Mouse (Mus musculus): Measurements from ENCODE around the gene Akain1.
A peak's percentile ranks its signal among the peaks of the same experiment; 100 is the strongest.

The Akain1 gene

DNA sequence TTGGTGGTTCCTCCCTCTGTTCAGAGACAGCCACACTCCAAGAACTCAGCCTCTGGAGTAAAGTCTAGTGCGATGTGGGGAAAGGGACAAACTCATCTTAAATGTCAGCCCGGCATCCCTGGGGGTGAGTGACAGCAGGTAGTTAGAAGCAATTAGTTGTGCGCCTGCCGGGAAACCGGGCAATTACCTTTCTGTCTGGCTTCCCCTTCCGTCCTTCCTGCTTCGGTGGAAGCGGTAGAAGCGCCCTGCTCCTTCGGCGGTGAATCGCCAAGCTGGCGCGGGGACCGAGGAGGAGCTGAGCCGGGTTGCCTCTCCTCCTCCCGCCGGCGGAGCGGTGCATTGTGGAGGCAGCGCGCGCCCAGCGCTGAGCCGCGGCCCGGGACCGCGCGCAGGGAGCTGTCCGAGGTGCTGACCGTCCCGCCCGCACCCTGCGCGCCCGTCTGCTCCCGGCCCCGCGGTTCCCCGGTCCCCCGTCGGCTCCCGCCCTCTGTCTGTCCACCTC lies at the start of gene Akain1:
Gene Akain1 (plus strand): TSS at position 337 of the 502 bp plus-strand sequence.
- peak; percentile 70 to 82 for DNase-seq

DNA sequence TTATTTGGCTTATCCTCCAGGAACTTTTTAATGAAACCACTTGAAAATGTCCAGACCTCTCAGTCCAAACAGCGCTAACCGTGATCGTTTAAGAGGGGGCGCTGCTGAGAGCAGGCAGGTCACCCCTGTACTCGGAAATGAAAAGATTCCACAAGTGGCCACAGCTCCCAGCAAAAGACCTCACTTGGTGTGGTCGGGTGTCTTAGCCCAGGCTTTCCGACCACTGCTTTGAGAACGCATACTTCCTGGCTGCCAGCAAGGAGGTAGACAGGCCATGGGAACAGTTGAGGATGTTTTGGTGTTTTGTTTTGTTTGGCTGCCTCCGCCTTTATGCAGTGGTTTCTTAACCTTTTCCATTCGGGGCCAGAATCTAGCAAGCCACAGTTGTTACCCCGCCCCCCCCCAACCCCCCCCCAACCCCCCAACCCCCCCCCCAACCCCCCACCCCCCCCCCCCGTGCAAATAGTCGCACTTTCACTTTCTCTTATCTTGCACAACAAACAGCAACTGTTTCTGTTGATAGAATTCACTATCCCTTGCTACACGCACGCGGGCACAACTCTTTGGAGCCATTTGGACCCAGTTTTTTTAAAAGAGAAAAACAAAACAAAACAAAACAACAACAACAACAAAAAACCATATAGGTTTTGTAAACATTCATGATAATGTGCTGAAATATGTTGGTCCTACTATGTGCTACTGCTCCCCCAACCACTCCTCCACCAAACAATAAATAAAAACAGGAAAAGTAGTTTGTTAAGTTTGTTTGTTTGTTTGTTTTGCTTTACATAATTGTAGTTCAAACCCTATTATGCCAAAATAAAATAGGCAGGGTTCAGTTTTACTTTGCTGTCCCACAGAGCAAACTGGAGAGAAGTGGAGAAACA lies 42.7 kb upstream of the Akain1 start:
- no peak for DNase-seq

DNA sequence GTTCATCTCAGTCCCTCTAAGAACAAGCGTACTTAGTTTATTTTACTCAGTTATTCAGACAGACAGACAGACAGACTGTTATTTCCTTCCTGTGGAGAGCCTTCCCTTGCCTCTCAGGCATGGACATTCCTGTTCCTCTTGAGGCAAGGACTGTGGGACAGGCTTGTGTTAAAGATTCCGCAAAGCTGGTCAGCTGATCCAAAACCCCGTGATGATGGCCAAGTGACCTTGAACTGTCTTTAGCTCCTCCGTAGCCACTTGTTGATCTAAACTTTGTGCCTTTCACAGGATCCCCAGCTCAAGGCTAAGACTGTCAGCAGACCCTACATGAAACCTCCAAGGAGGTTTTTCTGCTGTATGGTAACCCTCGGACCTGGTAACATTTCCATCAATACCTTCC lies 42.0 kb upstream of the Akain1 start:
- no peak for DNase-seq

DNA sequence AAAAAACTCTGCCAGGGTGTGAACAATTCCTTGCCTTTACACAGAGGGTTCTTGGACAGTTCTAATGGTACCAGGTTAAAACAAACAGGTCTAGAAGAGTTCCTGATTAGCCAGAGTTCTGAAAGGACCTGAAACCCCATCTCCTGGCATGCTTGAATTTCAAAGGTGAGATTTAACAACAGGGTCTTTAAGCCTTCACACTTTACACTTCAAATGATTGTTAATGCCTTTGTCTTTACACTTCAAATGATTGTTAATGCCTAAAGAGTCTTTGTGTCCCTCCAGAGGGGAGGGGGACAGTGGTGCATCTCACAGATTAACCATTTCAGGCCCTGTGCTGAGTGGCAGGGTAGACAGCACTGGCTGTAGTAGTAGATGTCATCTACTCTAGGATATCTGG lies 41.0 kb upstream of the Akain1 start:
- DNase-seq, result no peak

DNA sequence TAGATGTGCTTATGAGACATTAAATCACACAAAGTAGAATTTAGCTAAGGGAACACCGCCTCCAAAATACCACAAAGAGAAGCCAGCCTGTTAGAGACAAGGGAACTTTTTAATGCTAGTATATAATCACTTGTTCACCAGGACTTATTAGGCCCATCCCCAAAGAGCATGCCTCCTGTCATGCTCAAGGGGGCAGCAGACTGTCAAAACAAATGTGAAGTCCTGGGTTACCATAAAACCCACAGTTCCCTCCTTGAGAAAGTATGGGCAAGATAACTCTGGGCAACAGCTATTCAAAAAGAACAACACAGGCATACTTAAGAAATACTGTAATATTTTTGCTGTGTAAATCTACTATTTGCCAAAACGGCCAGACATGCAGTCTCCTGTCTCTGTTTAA lies 38.0 kb upstream of the Akain1 start:
- no peak for DNase-seq

DNA sequence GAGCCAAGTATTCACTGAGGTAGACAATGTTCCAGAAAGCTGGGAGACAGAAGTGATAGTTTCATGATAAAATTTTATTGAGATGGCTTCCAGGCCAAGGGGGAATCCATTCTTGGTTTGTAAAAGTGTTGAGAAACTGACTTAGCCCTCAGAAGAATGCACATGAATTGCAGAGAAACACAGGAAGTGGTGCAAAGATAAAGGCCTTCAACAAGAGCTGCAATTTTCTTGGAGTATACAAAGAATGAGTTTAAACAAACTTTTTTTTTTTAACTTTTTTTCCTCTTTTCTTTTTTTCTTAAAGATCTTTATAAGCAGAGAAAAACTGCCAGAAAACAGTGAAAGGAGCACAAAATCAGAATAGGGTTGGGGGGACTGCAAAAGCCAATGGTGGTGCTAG lies 23.0 kb upstream of the Akain1 start:
- DNase-seq, result no peak

DNA sequence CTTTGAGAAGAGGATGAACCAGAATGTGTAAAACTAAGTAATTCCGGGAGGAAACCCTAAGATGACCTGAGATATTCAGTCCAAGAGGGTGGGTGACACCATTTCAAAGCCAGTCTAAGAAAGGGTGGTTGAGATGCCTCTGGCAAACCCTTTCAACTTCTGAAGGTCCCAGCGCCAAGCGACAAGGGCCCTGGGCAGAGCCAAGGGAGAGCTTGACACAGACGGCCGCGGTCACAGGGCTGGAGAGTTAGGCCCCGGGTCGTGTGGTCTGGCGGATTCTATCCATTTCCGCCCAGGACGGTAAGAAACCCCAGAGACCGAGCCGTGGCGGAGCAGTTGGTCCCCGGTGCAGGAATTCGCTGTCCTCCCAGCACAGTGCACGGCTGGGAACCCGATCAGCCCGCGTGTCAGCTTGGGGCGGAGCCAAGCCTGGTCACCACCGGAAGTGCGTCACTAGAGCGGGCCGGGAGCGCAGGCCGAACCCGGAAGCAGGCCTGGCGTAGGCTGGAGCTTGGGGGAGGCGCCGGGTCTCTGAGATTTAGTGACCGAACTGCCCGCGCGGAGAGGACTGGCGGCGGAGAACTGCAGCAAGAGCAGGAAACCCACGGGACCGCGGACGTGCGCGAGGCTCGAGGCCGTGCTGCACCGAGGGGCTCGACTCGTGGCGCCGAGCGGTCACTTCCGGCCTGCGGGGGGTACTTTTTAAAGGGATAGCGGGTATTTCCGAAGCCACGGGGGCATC lies 22.0 kb upstream of the Akain1 start:
- DNase-seq, result peak; percentile 98 to 99

DNA sequence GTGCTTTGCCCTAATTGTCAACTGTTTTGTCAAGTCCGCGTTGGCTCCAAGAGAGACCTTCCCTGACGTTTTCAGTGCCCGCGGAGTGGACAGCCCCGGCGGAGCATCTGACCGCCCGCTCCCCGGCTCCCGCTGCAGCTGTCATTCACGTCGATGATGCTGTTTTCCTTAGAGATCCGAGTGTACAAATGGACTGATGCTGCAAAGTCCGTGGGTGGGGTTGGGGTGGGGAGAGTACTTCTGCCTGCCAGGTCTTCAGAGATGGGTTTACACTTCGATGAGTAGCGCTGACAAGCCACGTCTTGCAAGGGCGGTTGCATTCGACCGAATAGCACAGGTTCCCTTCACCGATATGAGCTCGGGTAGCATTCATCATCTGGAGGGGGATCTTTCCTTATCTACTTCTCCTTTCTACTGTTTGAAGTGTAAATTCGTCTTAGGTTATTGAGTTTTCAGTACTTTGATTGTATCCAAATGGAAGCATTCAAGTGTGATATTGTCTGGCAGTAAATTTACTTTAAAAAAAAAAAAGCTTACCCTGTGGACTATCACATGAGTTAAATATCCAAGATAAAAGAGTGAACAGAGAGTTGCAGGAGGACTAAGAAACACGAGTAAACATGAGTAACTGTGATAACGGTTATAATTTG lies 21.3 kb upstream of the Akain1 start:
- DNase-seq, result no peak

DNA sequence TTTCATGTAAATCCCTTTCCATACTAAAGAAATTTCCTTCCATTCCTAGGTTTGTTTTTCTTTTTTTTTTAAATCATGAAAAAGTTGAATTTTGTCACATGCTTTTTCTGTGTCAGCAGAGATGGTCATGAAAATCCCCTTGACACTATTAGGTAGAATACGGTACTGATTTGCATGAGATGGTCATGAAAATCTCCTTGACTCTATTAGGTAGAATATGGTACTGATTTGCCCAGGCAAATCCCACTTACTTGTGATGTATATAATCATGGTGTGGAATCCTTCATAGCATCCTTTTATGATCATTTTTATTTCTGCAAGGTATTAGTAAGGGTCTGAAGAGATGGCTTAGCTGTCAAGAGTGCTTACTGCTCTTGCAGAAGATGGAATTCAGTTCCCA lies 17.5 kb upstream of the Akain1 start:
- DNase-seq, result no peak

DNA sequence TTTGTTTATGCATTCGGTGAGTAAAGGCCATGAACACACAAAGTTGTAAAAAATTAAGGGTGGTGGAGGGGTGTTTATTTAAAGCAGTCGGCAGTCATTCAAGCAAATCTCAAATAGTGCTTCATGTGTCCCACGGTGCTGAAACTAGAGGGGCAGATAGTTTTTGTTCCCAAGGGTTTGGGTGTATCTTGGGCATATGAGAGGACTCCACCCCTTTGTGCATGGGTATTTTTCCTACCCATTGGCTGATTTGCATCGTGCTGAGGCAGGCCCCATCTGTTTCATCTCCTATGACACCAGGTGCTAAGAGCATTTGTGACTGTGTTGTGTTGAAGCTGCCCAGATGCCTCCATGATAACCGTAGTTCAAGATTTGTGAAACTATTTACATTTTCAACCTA lies 1.3 kb upstream of the Akain1 start:
- DNase-seq, result no peak

DNA sequence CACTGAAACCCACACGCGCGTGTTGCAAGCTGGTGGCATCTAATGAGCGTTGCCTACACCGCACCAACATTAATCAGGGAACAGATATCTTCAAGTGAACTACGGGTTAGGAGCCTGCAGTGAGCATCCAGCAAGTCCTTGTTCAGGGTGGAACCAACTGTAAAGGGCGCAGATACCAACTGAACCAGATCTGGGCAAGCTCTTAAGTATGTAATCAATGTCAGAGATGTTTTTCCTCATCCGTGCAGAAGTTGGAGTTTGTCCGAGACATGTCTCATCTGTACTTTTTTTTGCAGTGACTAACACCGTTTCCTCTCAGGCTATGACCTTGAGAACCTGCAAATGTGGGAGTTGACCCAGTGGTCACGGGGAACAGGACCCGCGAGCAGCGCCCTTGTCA lies 640 bp upstream of the Akain1 start:
- no peak for DNase-seq

DNA sequence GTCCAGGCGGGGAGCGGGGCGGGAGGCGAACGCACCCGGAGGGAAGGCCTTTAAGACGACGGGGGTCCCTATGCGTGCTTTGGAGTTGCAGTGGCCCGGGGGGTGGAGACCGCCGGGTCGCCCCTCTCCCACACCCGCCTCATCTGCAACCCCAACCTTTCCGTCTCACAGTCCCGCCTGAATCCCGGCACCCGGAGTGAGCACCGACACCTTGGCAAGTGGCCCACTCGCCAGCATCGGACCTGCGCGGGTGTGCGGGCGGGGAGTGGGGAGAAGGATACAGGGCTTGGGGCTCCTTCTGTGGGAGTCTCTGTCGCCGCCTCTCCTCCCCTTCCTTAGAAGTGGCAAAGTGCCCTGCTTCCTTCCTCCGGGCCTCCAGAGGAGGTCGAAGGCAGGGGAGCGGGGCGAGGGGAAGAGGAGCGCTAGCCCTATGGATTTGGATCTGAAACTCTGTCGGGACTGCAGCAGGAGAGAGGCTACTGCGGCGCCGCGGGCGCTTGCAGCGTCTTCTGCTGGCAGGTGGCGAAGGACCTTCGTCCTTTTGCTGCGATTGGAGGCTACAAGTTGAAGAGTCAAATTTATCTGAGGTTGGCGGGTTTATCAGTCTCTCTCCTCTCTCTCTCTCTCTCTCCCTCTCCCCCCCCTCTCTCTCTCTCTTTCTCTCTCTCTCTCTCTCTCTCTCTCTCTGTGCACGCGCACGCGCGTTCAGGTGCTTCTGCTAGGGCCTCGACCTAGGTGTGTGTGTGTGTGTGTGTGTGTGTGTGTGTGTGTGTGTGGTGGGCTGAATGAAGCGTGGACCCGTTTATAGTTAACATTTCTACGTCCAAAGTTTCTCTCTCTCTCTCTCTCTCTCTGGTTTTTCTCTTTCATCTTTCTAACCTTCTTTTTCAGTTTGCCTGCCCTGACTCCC lies 700 bp downstream of the Akain1 start:
- peak; percentile 64 to 75 for DNase-seq

DNA sequence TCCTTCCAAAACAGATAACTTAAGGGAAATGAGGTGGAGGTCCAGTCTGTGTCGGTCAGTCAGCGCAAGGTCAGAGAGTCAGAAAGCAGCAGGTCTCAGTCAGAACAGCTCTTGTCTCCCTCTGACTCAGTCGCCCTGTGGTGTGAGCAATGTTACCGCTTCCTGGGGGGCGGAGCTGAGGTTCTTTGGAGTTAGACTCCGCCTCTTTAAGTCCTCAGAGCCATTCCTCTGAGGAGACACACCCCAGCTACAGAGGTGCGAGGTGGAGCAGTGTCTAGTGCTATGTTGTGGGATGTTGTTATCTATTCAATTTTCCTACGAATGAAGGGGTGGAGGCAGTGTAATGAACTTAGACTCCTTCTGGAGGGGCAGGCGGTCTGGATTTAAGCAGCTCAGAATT lies 1.9 kb downstream of the Akain1 start:
- DNase-seq, result no peak

DNA sequence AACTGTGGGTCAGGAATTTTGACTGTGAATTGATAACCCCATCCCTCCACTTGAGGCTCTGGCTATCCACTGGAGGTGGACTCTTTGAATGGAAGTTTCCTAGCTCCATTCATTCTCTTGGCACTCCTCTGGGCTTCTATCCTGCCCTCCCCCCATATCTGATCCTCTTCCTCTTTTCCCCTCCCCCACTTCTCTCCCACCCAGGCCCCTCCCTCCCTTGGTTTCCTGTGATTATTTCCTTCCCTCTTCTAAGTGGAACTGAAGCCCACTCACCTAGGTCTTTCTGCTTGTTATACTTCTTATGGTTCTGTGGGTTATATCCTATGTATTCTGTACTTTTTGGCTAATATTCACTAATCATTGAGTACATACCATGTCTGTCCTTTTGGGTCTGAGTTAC lies 9.6 kb downstream of the Akain1 start:
- DNase-seq, result no peak

DNA sequence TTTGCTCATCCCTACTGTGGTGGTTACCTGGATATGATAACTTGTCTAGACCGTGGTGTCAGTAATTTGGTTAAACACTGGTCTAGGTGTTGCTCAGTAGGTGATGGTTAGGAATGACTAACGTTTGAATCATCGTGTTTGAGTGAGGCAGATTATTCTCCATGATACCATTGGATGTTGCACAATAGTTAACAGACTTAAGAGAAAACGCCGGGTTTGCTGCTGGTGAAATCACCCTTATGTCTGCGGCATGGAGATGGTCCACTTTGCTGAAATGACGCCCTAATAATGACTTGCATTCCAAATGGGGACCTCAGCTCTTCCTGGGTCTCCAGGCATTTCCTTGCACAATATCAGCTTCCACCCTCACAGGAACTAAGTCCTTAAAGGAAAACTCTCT lies 22.6 kb downstream of the Akain1 start:
- DNase-seq, result no peak

DNA sequence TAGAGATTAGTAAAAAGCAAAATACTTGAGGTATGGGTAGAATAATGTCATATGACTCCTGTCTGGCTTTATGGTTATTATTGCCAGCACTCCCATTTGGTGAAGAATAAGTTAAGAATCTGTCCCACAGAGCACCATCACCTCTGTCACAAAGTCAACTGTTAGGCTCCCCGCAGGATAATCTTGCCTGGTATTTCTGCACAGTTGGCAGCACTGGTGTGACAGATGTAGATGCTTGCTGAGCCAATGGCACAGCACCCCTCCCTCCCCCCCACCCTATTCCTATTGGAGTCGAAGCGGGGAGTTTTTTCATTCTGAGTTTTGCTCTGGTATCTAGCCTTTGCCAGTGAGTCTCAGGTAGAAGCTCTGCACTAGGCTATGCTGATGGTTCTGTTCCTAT lies 23.9 kb downstream of the Akain1 start:
- DNase-seq, result no peak

DNA sequence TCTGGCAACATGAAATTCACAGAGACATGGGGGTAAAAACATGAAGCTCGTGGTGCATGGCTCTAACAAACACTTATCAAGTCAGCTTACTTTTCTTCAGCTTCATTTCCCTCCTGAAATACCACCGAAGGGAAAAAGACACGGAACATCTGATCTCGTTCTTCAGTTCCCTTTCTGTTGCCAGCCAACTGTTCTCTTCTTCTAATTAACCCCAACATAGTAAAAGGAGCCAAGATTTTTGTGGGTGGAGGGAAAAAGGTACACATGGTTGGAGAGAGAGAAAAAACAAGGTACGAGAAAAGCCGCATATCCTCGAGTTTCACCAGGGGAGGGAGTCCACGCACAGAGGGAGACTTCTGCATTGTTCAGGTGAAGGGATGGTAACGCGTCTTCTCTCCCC lies 32.0 kb downstream of the Akain1 start:
- no peak for DNase-seq

DNA sequence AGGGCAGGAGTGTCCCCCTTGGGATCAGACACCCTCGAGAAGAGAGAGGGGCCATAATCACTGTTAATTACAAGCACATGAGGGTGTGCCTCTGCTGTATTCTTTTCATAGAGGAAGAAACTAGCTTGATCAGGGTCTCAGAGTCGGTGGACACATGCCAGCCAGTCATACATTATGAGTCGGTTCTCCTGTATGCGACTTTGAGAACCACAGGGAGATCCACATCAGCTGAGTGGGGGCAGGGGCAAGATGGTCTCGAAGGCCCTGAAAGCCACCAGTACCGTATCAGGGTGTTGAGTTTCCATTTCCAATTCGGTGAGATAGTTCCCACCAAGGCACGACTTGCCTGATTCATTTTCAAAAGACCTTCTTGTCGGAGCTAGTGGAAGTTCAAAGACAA lies 33.3 kb downstream of the Akain1 start:
- no peak for DNase-seq

DNA sequence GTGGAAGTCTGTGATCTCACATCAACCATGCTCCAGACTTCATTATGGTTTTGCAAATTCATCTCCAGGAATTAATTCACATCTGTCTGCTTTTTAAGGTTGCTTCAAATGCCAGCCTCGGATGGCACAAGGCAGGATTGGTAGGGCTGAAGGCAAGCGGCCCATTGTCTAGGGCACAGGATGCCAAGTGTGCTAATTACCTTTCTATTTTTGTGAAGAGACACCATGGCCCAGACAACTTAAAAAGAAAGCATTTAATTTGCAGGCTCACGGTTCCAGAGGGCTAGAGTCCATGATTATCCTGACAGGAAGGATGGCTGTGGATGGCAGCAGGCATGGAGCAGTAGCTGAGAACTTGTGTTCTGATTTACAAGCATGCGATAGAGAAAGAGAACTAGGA lies 35.0 kb downstream of the Akain1 start:
- DNase-seq, result no peak

DNA sequence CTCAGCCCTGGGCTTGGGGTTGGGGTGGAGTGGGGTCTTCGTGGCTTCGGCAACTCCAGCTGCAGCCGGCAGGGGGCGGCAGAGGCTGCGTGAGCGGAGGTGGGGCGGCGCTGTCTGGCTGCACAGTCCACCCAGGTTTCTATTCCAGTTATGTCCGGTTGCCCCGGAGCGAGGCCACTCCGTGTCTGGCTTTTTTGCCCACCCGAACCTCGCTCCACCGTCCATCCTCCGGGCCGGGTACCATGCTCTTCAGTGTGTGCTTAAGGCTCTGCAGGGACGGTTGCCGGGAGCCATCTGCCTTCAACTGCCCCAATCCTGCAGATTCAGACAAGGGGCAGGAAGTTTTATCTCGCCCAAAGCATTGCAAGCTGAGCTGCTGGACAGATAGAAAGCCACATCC lies 36.3 kb downstream of the Akain1 start:
- DNase-seq, result peak; percentile 67 to 80

DNA sequence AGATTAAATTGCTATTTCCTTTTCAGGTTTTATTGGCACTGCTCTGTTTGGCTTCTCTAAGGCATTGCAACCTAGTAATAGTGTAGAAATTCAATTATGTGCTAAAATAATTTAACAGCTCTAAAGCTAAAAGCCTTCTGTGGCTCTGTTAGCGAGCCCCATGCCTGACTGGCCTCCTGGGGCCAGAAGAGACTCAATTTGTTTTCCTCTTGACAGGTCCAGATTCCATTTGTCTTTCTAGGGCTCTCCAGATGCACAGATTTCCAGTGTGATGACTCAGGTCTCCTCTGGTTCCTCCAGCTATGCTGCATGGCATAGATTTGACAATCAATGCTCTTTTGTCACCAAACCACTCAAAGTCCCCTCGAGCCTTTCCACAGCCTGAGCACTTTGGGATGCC lies 38.4 kb downstream of the Akain1 start:
- DNase-seq, result no peak

DNA sequence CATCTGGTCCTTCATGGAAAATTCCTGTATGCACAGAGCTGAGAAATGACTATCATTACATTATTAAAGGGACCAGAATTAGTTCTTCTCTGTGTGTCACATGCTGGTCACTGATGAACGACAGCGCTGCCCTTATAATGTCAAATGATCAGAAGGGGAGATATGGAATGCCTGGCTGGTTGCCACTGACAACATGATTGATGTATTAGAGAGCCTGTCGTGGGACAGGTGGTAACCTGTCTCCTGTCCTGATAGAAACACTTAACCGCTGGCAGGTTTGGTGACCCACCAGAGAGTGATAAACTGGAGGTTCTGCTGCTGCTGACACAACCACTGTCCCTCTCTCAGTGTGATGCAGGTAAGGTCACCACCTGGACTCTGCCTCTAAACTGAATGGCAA lies 40.1 kb downstream of the Akain1 start:
- DNase-seq, result no peak

DNA sequence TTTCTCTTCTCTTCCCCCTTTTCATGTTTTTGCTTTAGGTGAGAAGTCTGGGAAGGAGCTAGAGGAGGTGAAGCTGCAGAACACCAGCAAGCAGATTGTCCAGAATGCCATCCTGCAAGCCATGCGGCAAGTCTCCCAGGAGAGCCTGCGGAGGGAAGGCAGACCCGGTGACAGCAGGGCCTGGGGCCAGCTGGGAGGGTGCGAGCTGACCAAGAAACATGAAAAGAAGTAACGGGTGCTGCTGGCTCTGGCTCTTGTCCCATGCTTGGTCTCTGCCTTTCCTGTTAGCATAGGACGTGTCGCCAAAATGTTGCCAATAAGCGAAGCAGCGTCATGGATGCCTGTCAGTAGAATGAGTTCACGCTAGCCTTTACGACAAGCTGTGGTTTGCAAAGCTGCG lies 48.0 kb downstream of the Akain1 start:
- DNase-seq, result peak; percentile 14 to 27

Data from cerebellum, postnatal 25 days (tissue).